Mouse (Mus musculus) T-helper 2 cell (primary cell): ENCODE data around the gene Ptprh.
"Not testable (repeated sequence)": the region's sequence is repeated elsewhere in the genome, so short reads cannot be mapped to it uniquely, and the experiment has no call there.

Experiments
- in situ Hi-C: fragments of 300-600 bp; cut with MboI, MseI; formaldehyde crosslinking; loops from one replicate; pipeline ENCODE4 v1.15.1; 2025; ENCODE audit warnings: high pct_unique_total_duplicates

Ptprh gene

GRCm38 (mm10) chr7:4611511-4611910 lies 7.7 kb upstream of the Ptprh start:
- in situ Hi-C loops = no loop called here

- in situ Hi-C loops = no loop called here
Measured at GRCm38 (mm10) chr7:4608002-4608401, 4.2 kb upstream of the Ptprh start.

- in situ Hi-C loops = no loop called here
Measured at GRCm38 (mm10) chr7:4602969-4603368, 872 bp downstream of the Ptprh start.

GRCm38 (mm10) chr7:4597046-4597445 lies 6.8 kb downstream of the Ptprh start:
- in situ Hi-C loops = not testable (repeated sequence)

- in situ Hi-C loops = not testable (repeated sequence)
Measured at GRCm38 (mm10) chr7:4581481-4581880, 22.4 kb downstream of the Ptprh start.

- in situ Hi-C loops = not testable (repeated sequence)
Measured at GRCm38 (mm10) chr7:4572361-4572760, 31.5 kb downstream of the Ptprh start.

- in situ Hi-C loops = no loop called here
Measured at GRCm38 (mm10) chr7:4562660-4563059, 41.2 kb downstream of the Ptprh start.

- in situ Hi-C loops = no loop called here
Measured at GRCm38 (mm10) chr7:4557167-4557560, 46.7 kb downstream of the Ptprh start.

GRCm38 (mm10) chr7:4556256-4557166 lies 47.3 kb downstream of the Ptprh start:
- in situ Hi-C loops = no loop called here

- in situ Hi-C loops = no loop called here
Measured at GRCm38 (mm10) chr7:4547221-4547641, 56.6 kb downstream of the Ptprh start, which contains the start of gene Syt5. Gene Syt5, minus strand, starts transcription at chr7:4547541.

- in situ Hi-C loops = no loop called here
Measured at GRCm38 (mm10) chr7:4546591-4547131, 57.2 kb downstream of the Ptprh start.

GRCm38 (mm10) chr7:4546050-4546449 lies 57.8 kb downstream of the Ptprh start:
- in situ Hi-C loops = no loop called here

GRCm38 (mm10) chr7:4542013-4542412 lies 61.8 kb downstream of the Ptprh start:
- in situ Hi-C loops = no loop called here

GRCm38 (mm10) chr7:4541344-4541743 lies 62.5 kb downstream of the Ptprh start:
- in situ Hi-C loops = no loop called here

GRCm38 (mm10) chr7:4539019-4539418 lies 64.8 kb downstream of the Ptprh start:
- in situ Hi-C loops = no loop called here

- in situ Hi-C loops = no loop called here
Measured at GRCm38 (mm10) chr7:4537181-4537580, 66.7 kb downstream of the Ptprh start.

GRCm38 (mm10) chr7:4536369-4536768 lies 67.5 kb downstream of the Ptprh start:
- in situ Hi-C loops = no loop called here

- in situ Hi-C loops = no loop called here
Measured at GRCm38 (mm10) chr7:4532005-4532729, 71.7 kb downstream of the Ptprh start, which contains the start of gene Dnaaf3. Gene Dnaaf3, minus strand, starts transcription at chr7:4532453.

- in situ Hi-C loops = not testable (repeated sequence)
Measured at GRCm38 (mm10) chr7:4530166-4530565, 73.7 kb downstream of the Ptprh start.

- in situ Hi-C loops = loop anchor here (10.0 kb wide), 1 partner anchor 402 kb away; no protein-coding TSS in a partner anchor
Measured at GRCm38 (mm10) chr7:4527302-4527689, 76.5 kb downstream of the Ptprh start.

GRCm38 (mm10) chr7:4526341-4527301 lies 77.2 kb downstream of the Ptprh start:
- in situ Hi-C loops = loop anchor here (10.0 kb wide), 1 partner anchor 402 kb away; no protein-coding TSS in a partner anchor
